13 mouse cellular contexts compared by ENCODE assay signal in the genomic region with DNA sequence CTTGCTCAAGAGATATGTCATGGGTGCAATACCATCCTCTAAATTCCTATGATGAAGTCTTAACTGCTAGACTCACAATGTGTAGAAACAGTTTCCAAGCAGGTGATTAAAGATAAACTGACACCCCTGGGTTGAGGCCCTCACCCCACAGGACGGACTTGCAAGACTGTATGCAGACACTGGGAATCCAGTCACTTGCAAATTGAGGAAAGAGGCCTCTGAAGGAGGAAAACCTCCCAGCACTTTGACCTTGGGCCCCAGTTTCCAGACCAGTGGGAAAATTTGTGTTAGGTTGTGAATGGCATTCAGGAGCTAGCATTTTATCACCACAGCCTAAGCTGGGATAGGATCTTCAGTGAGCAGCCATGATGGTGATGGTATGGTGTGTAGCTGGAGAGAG.
DNase-seq lines count a peak whose midpoint lies in the region; ATAC-seq lines count a peak whose summit lies in the region.
"Had no signal": no experiment of that assay in that cellular context is flagged by ENCODE, and none has a peak within 500 bp of the region (broad histone marks: within the 10 kb centered on the region; RNA-seq: fewer than 3 reads in every experiment).

No protein-coding gene starts in this region.

- no peak overlapping the region for H3K4me3 ChIP-seq in lung, embryonic 15.5 days
- H3K4me3 ChIP-seq in forebrain, embryonic 15.5 days: no peak overlapping the region
- no peak overlapping the region for H3K4me3 ChIP-seq in midbrain, embryonic 11.5 days (ENCODE audit: low read depth, low read length)
- H3K4me3 ChIP-seq: kidney, embryonic 15.5 days; limb, embryonic 12.5 days; myocyte had no signal

- H3K27ac ChIP-seq in lung, embryonic 15.5 days: peak overlapping the region; percentile 70
- peak overlapping the region; percentile 60 for H3K27ac ChIP-seq in forebrain, embryonic 15.5 days (replicated peaks)
- H3K27ac ChIP-seq in midbrain, embryonic 11.5 days (ENCODE audit: low read depth, low read length): peak overlapping the region; percentile 48; the same call in 1 of the 2 replicates
- H3K27ac ChIP-seq: kidney, embryonic 15.5 days; limb, embryonic 12.5 days; macrophage had no signal

- H3K4me2 ChIP-seq in lung, embryonic 15.5 days: no peak overlapping the region
- H3K4me2 ChIP-seq in forebrain, embryonic 15.5 days (replicated peaks): no peak overlapping the region
- no peak overlapping the region for H3K4me2 ChIP-seq in midbrain, embryonic 11.5 days
- H3K4me2 ChIP-seq: kidney, embryonic 15.5 days; limb, embryonic 12.5 days had no signal

- no peak overlapping the region for H3K9ac ChIP-seq in lung, embryonic 15.5 days
- no peak overlapping the region for H3K9ac ChIP-seq in forebrain, embryonic 15.5 days (replicated peaks)
- no peak overlapping the region for H3K9ac ChIP-seq in midbrain, embryonic 11.5 days (ENCODE audit: low read length)
- H3K9ac ChIP-seq: kidney, embryonic 15.5 days; limb, embryonic 12.5 days had no signal

- H3K9me3 ChIP-seq in lung, embryonic 15.5 days: no peaks in the 10 kb centered on the region
- no peaks in the 10 kb centered on the region for H3K9me3 ChIP-seq in forebrain, embryonic 15.5 days
- H3K9me3 ChIP-seq in midbrain, embryonic 11.5 days (ENCODE audit: control insufficient read depth, low read length): no peaks in the 10 kb centered on the region
- H3K9me3 ChIP-seq: kidney, embryonic 15.5 days; limb, embryonic 12.5 days had no signal

- H3K36me3 ChIP-seq in lung, embryonic 15.5 days: no peaks in the 10 kb centered on the region
- no peaks in the 10 kb centered on the region for H3K36me3 ChIP-seq in forebrain, embryonic 15.5 days
- H3K36me3 ChIP-seq in midbrain, embryonic 11.5 days (ENCODE audit: control insufficient read depth, insufficient read depth, low read length): no peaks in the 10 kb centered on the region
- H3K36me3 ChIP-seq: kidney, embryonic 15.5 days; limb, embryonic 12.5 days had no signal

- H3K4me1 ChIP-seq in lung, embryonic 15.5 days: 0 out of 2 replicates have a peak, but pooled peaks cover 2% of the 10 kb centered on the region
- peaks cover 4% of the 10 kb centered on the region for H3K4me1 ChIP-seq in forebrain, embryonic 15.5 days
- H3K4me1 ChIP-seq in midbrain, embryonic 11.5 days (ENCODE audit: control insufficient read depth, insufficient read depth, low read length): peaks cover 12% of the 10 kb centered on the region
- H3K4me1 ChIP-seq: kidney, embryonic 15.5 days; limb, embryonic 12.5 days had no signal

- ATAC-seq in lung, embryonic 15.5 days (ENCODE audit: borderline replicate concordance, extremely low read depth, low FRiP score, low TSS enrichment): no peak
- ATAC-seq in forebrain, embryonic 15.5 days (replicated peaks): no peak
- no peak for ATAC-seq in midbrain, embryonic 11.5 days (ENCODE audit: low FRiP score)

- WGBS in lung, embryonic 15.5 days: 85% methylated on average over 1 of the region's 1 CpGs
- 57% methylated on average over 1 of the region's 1 CpGs for WGBS in forebrain, embryonic 15.5 days
- whole genome bisulfite sequencing in midbrain, embryonic 11.5 days: 63% methylated on average over 1 of the region's 1 CpGs

- no peaks in the 10 kb centered on the region for H3K27me3 ChIP-seq in lung, embryonic 15.5 days
- no peaks in the 10 kb centered on the region for H3K27me3 ChIP-seq in forebrain, embryonic 15.5 days
- no peaks in the 10 kb centered on the region for H3K27me3 ChIP-seq in midbrain, embryonic 11.5 days (ENCODE audit: control insufficient read depth, insufficient read depth, low read length)
- H3K27me3 ChIP-seq: kidney, embryonic 15.5 days; limb, embryonic 12.5 days had no signal

- no peak for DNase-seq in lung, postnatal 14 days
- no peak for DNase-seq in midbrain, embryonic 11.5 days (ENCODE audit: low spot score, missing footprints)
- no peak for DNase-seq in gastrocnemius, postnatal 4 days (ENCODE audit: low spot score in 2 of 2)
- DNase-seq in thymus, postnatal 14 days: no peak
- no peak for DNase-seq in heart, adult 11 months
- DNase-seq: B cell, adult 2 months; thymus, postnatal 25 days had no signal
